Mouse (Mus musculus) bone marrow, adult 2 months (tissue): Measurements from ENCODE around the gene Spats1.

Experiments
- CTCF ChIP-seq: fragments of 200-500 bp; IDR thresholded peaks from 2 replicates; pipeline ENCODE4 v1.5.1; 2011; ENCODE audit warnings: low read length, control low read depth; ENCODE audit not compliant: control insufficient read depth, insufficient read depth
- POLR2A ChIP-seq: fragments of 200-500 bp; IDR thresholded peaks from 2 replicates; pipeline ENCODE4 v1.6.1; 2011; ENCODE audit warnings: low read depth, mild to moderate bottlenecking, control low read depth, low read length, borderline replicate concordance; ENCODE audit not compliant: control insufficient read depth

DNA sequence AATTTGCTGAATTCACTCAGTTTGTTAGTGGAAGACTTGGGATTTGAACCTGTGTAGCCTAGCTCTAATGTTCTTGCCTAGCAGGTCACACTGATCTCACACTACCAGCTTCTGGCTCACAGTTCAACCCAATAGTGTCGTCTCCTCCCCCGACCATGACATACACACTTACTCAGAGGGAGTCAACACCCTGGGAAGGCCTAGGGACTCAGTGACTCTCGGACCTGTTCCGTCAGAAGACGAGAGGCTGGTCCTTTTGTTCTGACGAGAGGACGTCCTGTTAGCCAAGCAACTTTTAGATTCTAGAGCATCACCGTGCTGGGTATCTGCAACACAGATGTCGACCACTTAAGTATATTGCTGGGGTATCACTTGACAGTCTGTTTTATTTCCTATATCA, 11.0 kb downstream of the Spats1 start:
- TF ChIP-seq POLR2A (no peak), CTCF (no peak)
